Mouse (Mus musculus) megakaryocyte, adult 5-6 weeks (primary cell): ENCODE data around the gene Gpn2. TPM values are rescaled to one million over a fixed set of nuclear protein-coding genes. Genes with fewer than 3 reads are reported as not detected.

ENCODE experiments used
- ATAC-seq: 2 replicates; pipeline ENCODE4 v1.8.0; 2016; ENCODE audit warnings: mild to moderate bottlenecking, inconsistent platforms; ENCODE audit not compliant: poor library complexity, severe bottlenecking
- total RNA-seq, 2 experiments: library from RNA; stranded (forward) in 1 of 2; stranded (reverse) in 1 of 2; fragments of 153-499, 151-499 nt in 1 of 2; fragments of 221-1000, 200-1000 nt in 1 of 2; gene quantifications; 2 replicates each; pipeline versions ENCODE4 v1.2.3 to v1.2.4; 2015 to 2017

The Gpn2 gene
- total RNA-seq, 2 experiments from 2014 or later = 14.0 to 15.5 TPM

GRCm38 (mm10) chr4:133620668-133621067 lies 36.5 kb downstream of the Gpn2 start:
- 0 out of 2 replicates have a peak, but pooled peaks have one; percentile 16 for ATAC-seq

- no peak for ATAC-seq
Measured at GRCm38 (mm10) chr4:133622161-133622695, 38.1 kb downstream of the Gpn2 start.

GRCm38 (mm10) chr4:133624830-133625229 lies 40.7 kb downstream of the Gpn2 start:
- ATAC-seq = no peak

GRCm38 (mm10) chr4:133625621-133626071 lies 41.5 kb downstream of the Gpn2 start:
- peak; percentile 88 for ATAC-seq

GRCm38 (mm10) chr4:133626221-133626620 lies 42.1 kb downstream of the Gpn2 start:
- no peak for ATAC-seq

GRCm38 (mm10) chr4:133626621-133627020 lies 42.5 kb downstream of the Gpn2 start:
- ATAC-seq = no peak

- ATAC-seq = no peak
Measured at GRCm38 (mm10) chr4:133627039-133627438, 42.9 kb downstream of the Gpn2 start.

- no peak for ATAC-seq
Measured at GRCm38 (mm10) chr4:133628517-133628916, 44.4 kb downstream of the Gpn2 start.

GRCm38 (mm10) chr4:133629191-133629590 lies 45.0 kb downstream of the Gpn2 start:
- no peak for ATAC-seq

GRCm38 (mm10) chr4:133630326-133630920 lies 46.3 kb downstream of the Gpn2 start:
- ATAC-seq = no peak

- peak; percentile 46 for ATAC-seq
Measured at GRCm38 (mm10) chr4:133631071-133631768, 47.1 kb downstream of the Gpn2 start.

- ATAC-seq = no peak
Measured at GRCm38 (mm10) chr4:133631769-133632411, 47.7 kb downstream of the Gpn2 start.

GRCm38 (mm10) chr4:133632483-133633327 lies 48.5 kb downstream of the Gpn2 start:
- ATAC-seq = no peak

- peak; percentile 96 for ATAC-seq
Measured at GRCm38 (mm10) chr4:133633332-133634042, 49.3 kb downstream of the Gpn2 start.

GRCm38 (mm10) chr4:133634043-133634410 lies 49.9 kb downstream of the Gpn2 start:
- ATAC-seq = no peak

Other genes with a start within 250 kb of the Gpn2 start
- gene Wdtc1, start 230.9 kb upstream of the Gpn2 start, total RNA-seq (2015) = 16.5 and 18.5 TPM in 2 replicates
- 11.6 and 14.1 TPM in 2 replicates for gene Wdtc1, start 230.9 kb upstream of the Gpn2 start, total RNA-seq (2017)
- 20.3 and 23.1 TPM in 2 replicates for gene Slc9a1, start 214.7 kb upstream of the Gpn2 start, total RNA-seq (2015)
- 11.0 and 11.6 TPM in 2 replicates for gene Slc9a1, start 214.7 kb upstream of the Gpn2 start, total RNA-seq (2017)
- not detected in 2 replicates for gene Tent5b, start 104.2 kb upstream of the Gpn2 start, total RNA-seq (2015)
- gene Tent5b, start 104.2 kb upstream of the Gpn2 start, total RNA-seq (2017) = not detected in 2 replicates
- not detected in 2 replicates for gene Trnp1, start 85.8 kb upstream of the Gpn2 start, total RNA-seq (2015)
- not detected in 2 replicates for gene Trnp1, start 85.8 kb upstream of the Gpn2 start, total RNA-seq (2017)
- gene Kdf1, start 65.4 kb upstream of the Gpn2 start, total RNA-seq (2015) = not detected in 2 replicates
- gene Kdf1, start 65.4 kb upstream of the Gpn2 start, total RNA-seq (2017) = not detected in 2 replicates
- gene Nudc, start 38.4 kb upstream of the Gpn2 start, total RNA-seq (2015) = 76.9 and 82.3 TPM in 2 replicates
- 114 and 120 TPM in 2 replicates for gene Nudc, start 38.4 kb upstream of the Gpn2 start, total RNA-seq (2017)
- 0.23 and 1.5 TPM in 2 replicates for gene Nr0b2, start 31.0 kb upstream of the Gpn2 start, total RNA-seq (2015)
- 0.20 TPM in 1 of 2 replicates, not detected in the other for gene Nr0b2, start 31.0 kb upstream of the Gpn2 start, total RNA-seq (2017)
- 2.7 and 3.7 TPM in 2 replicates for gene Gpatch3, start 9.6 kb upstream of the Gpn2 start, total RNA-seq (2015)
- gene Gpatch3, start 9.6 kb upstream of the Gpn2 start, total RNA-seq (2017) = 32.6 and 40.2 TPM in 2 replicates
- 2.5 and 4.1 TPM in 2 replicates for gene Sfn, start 17.8 kb downstream of the Gpn2 start, total RNA-seq (2015)
- gene Sfn, start 17.8 kb downstream of the Gpn2 start, total RNA-seq (2017) = 1.2 and 4.0 TPM in 2 replicates
- 15.0 and 29.5 TPM in 2 replicates for gene Zdhhc18, start 65.8 kb downstream of the Gpn2 start, total RNA-seq (2015)
- gene Zdhhc18, start 65.8 kb downstream of the Gpn2 start, total RNA-seq (2017) = 9.3 and 12.2 TPM in 2 replicates
- 7.5 and 7.8 TPM in 2 replicates for gene Pigv, start 88.3 kb downstream of the Gpn2 start, total RNA-seq (2015)
- gene Pigv, start 88.3 kb downstream of the Gpn2 start, total RNA-seq (2017) = 7.2 and 7.9 TPM in 2 replicates
- gene Arid1a, start 172.4 kb downstream of the Gpn2 start, total RNA-seq (2015) = 95.9 and 112 TPM in 2 replicates
- gene Arid1a, start 172.4 kb downstream of the Gpn2 start, total RNA-seq (2017) = 29.7 and 40.6 TPM in 2 replicates